Mouse (Mus musculus): ENCODE data around the gene Caskin1.

DNA sequence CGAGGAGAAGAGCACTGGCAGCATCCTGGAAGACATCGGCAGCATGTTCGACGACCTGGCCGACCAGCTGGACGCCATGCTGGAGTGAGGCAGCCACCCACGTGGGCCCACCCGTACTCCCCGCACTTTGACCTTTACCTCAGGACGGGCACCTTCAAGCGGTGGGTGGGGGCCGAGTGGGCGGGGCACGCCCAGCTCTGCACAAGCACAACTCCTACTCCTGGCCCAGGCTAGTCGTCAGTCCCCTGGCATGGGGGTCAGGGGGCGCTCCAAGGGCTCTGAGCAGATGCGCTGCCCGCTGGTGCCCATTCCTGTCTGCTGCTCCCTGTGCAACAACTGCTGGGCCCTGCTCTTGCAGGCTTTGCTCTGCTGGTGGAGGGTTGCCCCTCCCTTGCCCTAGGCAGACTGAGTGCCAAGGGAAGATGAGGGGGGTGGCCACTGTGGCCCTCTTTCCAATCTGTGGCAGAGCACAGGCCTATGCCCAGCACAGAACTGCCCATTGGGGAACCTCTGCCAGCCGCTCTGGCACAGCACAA, 18.8 kb downstream of the Caskin1 start:
- TF ChIP-seq CTCF (IDR thresholded peaks at IDR 0.05; ENCODE audit: borderline replicate concordance, insufficient read depth, low read depth, low read length): no peak
- TF ChIP-seq POLR2A (IDR thresholded peaks at IDR 0.05; ENCODE audit: borderline replicate concordance, insufficient read depth, low read length): no peak

Data from cerebellum, adult 2 months (tissue).